Mouse (Mus musculus) midbrain, embryonic 16.5 days (tissue): ENCODE results near the gene Nr3c2. TPM values are rescaled to one million over a fixed set of nuclear protein-coding genes. Genes with fewer than 3 reads are reported as not detected.
A peak's percentile ranks its signal among the peaks of the same experiment; 100 is the strongest.

Experiments used
- ATAC-seq: fragments of 200-750 bp; cut with Nextera tagmentation; 2 replicates; pipeline ENCODE4 v1.8.0; 2017; ENCODE audit warnings: moderate TSS enrichment
- H3K27ac ChIP-seq: fragments of 300-500 bp; sonication (generic); 2 replicates; pipeline ENCODE4 v1.5.1; 2014; ENCODE audit warnings: mild to moderate bottlenecking, low read length, mixed read lengths
- H3K27me3 ChIP-seq: fragments of 300-500 bp; sonication (generic); 2 replicates; pipeline ENCODE4 v1.6.1; 2014; ENCODE audit warnings: low read depth, low read length, mixed read lengths; ENCODE audit not compliant: control insufficient read depth, insufficient read depth
- H3K36me3 ChIP-seq: fragments of 300-500 bp; sonication (generic); 2 replicates; pipeline ENCODE4 v1.6.1; 2014; ENCODE audit warnings: mild to moderate bottlenecking, low read length, moderate library complexity, mixed read lengths; ENCODE audit not compliant: control insufficient read depth, insufficient read depth
- H3K4me1 ChIP-seq: fragments of 300-500 bp; sonication (generic); 2 replicates; pipeline ENCODE4 v1.6.1; 2014; ENCODE audit warnings: mild to moderate bottlenecking, low read length, mixed read lengths; ENCODE audit not compliant: control insufficient read depth, insufficient read depth
- H3K4me2 ChIP-seq: fragments of 300-500 bp; sonication (generic); 2 replicates; pipeline ENCODE4 v1.6.1; 2014; ENCODE audit warnings: mild to moderate bottlenecking, low read length, mixed read lengths
- H3K4me3 ChIP-seq: fragments of 300-500 bp; sonication (generic); 2 replicates; pipeline ENCODE4 v1.5.1; 2014; ENCODE audit warnings: low read depth, mild to moderate bottlenecking, low read length, moderate library complexity, mixed read lengths
- H3K9ac ChIP-seq: fragments of 300-500 bp; sonication (generic); 2 replicates; pipeline ENCODE4 v1.6.1; 2014; ENCODE audit warnings: low read depth, low read length, mixed read lengths
- H3K9me3 ChIP-seq: fragments of 300-500 bp; sonication (generic); replicated peaks from 2 replicates; pipeline ENCODE4 v1.6.1; 2014; ENCODE audit warnings: mild to moderate bottlenecking, low read length, mixed read lengths; ENCODE audit not compliant: control insufficient read depth, poor library complexity, severe bottlenecking
- WGBS: fragments of 180-500 bp; shearing (Covaris S2); extraction: QIAGEN DNeasy Blood & Tissue Kit; methylation state at CpG from one replicate; pipeline ENCODE4 v1.1.7; 2014; 5-methylcytosine and 5-hydroxymethylcytosine counted together
- polyA plus RNA-seq: library from polyadenylated mRNA; unstranded; fragments of >200 nt; fragmentation: Nextera tagmentation; extraction: Ambion mirVana; gene quantifications from 2 replicates; pipeline ENCODE4 v1.2.1, GENCODE M21; 2015

Nr3c2 gene
- polyA plus RNA-seq, 1 experiment from 2014 or later: 3.0 TPM

DNA sequence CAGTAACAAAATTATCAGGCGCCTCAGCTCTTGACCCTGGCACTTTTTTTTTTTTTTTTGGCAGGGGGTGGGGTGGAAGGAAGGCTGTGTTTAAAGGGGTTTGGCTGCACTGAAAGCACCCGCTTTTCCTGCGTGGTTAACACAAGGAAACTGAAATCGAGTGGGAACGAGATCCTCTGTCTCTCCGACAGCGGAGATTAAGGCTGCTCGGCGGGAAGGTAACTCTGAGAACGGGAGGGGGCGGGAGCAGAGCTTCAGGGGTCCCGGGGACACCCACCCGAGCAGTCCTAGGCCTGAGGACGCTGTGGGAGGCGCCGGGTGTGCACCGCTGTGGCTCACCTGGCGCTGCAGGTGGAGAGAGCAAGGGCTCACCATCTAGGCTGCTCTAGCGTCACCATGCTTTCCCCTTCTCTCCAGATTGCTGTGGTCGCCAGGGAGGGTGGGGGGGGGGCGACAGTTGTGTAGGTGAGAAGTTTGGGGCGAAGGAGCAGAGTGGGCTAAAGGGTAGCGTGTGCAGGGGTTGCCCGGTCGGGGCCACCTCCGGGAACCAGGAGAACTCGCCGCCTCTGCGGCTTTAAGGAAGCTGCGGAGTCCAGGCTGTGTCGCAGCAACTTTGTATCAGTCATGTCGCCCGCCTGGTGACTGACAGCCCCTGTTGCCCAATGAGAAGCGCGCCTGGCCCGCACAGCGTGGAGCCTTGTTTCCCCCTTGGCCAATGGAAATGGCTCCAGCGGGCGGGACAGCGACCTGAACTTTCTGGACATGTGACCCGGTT lies 2.4 kb downstream of the Nr3c2 start:
- Histone ChIP-seq H3K27ac (no peak overlapping the region), H3K9me3 (no peaks in the 10 kb centered on the region), H3K4me2 (peak overlapping the region; percentile 100), H3K4me3 (peak overlapping the region; percentile 84), H3K36me3 (no peaks in the 10 kb centered on the region), H3K27me3 (peaks cover 7% of the 10 kb centered on the region), H3K9ac (peak overlapping the region; percentile 56), H3K4me1 (peaks cover 13% of the 10 kb centered on the region)
- ATAC-seq: peak; percentile 97
- WGBS: under 1% methylated on average over 39 of the region's 41 CpGs

- H3K27me3 ChIP-seq: peaks cover 7% of the 10 kb centered on the region
- ATAC-seq: peak; percentile 70
- H3K36me3 ChIP-seq: no peaks in the 10 kb centered on the region
- H3K4me2 ChIP-seq: peak overlapping the region; percentile 100
- H3K9ac ChIP-seq: peak overlapping the region; percentile 61
- peaks cover 13% of the 10 kb centered on the region for H3K4me1 ChIP-seq
- H3K4me3 ChIP-seq: peak overlapping the region; percentile 84
- no peaks in the 10 kb centered on the region for H3K9me3 ChIP-seq
- WGBS: under 1% methylated on average over 27 of the region's 35 CpGs
- H3K27ac ChIP-seq: no peak overlapping the region
Measured at GRCm38 (mm10) chr8:76902205-76903078, 3.2 kb downstream of the Nr3c2 start.

- Histone ChIP-seq H3K4me2 (no peak overlapping the region), H3K9ac (no peak overlapping the region), H3K27ac (no peak overlapping the region), H3K4me3 (no peak overlapping the region), H3K4me1 (no peaks in the 10 kb centered on the region), H3K27me3 (no peaks in the 10 kb centered on the region), H3K9me3 (no peaks in the 10 kb centered on the region), H3K36me3 (no peaks in the 10 kb centered on the region)
- no peak for ATAC-seq
Measured at GRCm38 (mm10) chr8:76911206-76911605, 12.0 kb downstream of the Nr3c2 start.

DNA sequence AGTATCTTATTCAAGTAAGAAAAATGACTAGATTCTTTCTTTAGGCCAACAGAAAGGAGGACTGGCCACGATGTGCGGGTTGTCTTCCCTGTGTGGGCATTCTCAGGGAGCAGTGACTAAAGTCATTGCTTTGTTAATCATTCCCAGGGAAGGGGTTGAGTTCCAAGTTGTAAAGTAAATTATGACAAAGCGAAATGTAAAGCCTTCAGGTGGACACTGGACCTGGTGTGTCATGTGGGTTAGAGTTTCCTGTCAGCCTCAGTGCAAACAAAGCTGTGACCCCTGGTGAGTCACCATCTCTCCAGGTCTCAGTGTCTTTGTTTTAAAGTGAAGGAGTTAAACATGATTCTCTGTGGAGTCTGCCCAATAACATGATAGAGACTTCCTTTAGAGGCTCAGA lies 13.4 kb downstream of the Nr3c2 start:
- 93% methylated on average over 3 of the region's 3 CpGs for WGBS
- Histone ChIP-seq H3K27ac (no peak overlapping the region), H3K4me3 (no peak overlapping the region), H3K9ac (no peak overlapping the region), H3K9me3 (no peaks in the 10 kb centered on the region), H3K36me3 (no peaks in the 10 kb centered on the region), H3K4me2 (no peak overlapping the region), H3K27me3 (no peaks in the 10 kb centered on the region), H3K4me1 (no peaks in the 10 kb centered on the region)
- no peak for ATAC-seq

DNA sequence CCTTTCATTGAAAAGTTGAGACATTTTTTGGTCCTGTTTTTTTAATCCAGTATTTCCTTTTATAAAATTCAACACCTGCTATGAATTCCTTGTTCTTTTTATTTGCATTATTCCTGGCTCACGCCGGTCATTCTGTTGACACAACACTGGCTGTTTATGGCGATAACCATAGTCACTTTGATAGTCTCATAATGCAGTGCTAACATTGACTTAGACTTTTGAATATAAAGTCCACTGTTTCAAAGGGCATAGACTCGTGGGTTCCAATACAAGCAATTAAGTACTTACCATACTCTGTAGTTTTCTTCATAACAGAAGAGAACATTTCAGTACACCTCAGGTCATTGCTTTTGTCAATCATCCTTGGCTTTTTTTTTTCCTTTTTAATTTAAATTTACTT lies 14.0 kb downstream of the Nr3c2 start:
- no peak overlapping the region for H3K4me3 ChIP-seq
- 86% methylated on average over 4 of the region's 4 CpGs for WGBS
- no peaks in the 10 kb centered on the region for H3K4me1 ChIP-seq
- no peak for ATAC-seq
- no peak overlapping the region for H3K27ac ChIP-seq
- H3K9ac ChIP-seq: no peak overlapping the region
- no peaks in the 10 kb centered on the region for H3K36me3 ChIP-seq
- H3K27me3 ChIP-seq: no peaks in the 10 kb centered on the region
- H3K4me2 ChIP-seq: no peak overlapping the region
- H3K9me3 ChIP-seq: no peaks in the 10 kb centered on the region

DNA sequence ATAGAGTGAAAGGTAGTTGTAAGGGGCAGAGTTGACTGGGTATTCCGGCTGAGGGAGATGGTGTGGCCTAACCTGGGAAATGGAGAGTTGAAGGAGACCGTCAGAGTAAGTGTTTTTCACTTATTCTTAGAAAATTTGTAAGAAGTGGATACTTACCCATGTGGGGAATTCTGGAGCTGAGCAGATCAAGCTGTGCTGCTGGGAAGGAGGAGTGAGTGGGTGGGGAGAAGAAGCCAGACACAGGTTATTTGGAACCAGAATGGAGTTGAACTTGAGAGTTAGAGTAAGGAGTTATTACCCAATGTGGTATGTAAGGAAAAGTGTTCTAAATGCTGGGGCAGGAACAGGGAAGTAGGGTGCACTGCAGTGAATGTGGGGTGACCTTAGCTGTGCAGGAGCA lies 16.0 kb downstream of the Nr3c2 start:
- H3K9ac ChIP-seq: no peak overlapping the region
- H3K4me1 ChIP-seq: no peaks in the 10 kb centered on the region
- H3K27ac ChIP-seq: no peak overlapping the region
- no peaks in the 10 kb centered on the region for H3K27me3 ChIP-seq
- ATAC-seq: no peak
- no peaks in the 10 kb centered on the region for H3K36me3 ChIP-seq
- WGBS: 98% methylated on average over 2 of the region's 2 CpGs
- no peak overlapping the region for H3K4me3 ChIP-seq
- H3K9me3 ChIP-seq: no peaks in the 10 kb centered on the region
- H3K4me2 ChIP-seq: no peak overlapping the region

- H3K4me1 ChIP-seq: no peaks in the 10 kb centered on the region
- no peaks in the 10 kb centered on the region for H3K9me3 ChIP-seq
- H3K27me3 ChIP-seq: no peaks in the 10 kb centered on the region
- H3K4me3 ChIP-seq: no peak overlapping the region
- no peak for ATAC-seq
- H3K36me3 ChIP-seq: no peaks in the 10 kb centered on the region
- H3K9ac ChIP-seq: no peak overlapping the region
- H3K27ac ChIP-seq: no peak overlapping the region
- H3K4me2 ChIP-seq: no peak overlapping the region
- 80% methylated on average over 2 of the region's 2 CpGs for WGBS
Measured at GRCm38 (mm10) chr8:76919546-76919945, 20.3 kb downstream of the Nr3c2 start.

GRCm38 (mm10) chr8:76924150-76924549 lies 24.9 kb downstream of the Nr3c2 start:
- no peak for ATAC-seq
- Histone ChIP-seq H3K4me2 (no peak overlapping the region), H3K9ac (no peak overlapping the region), H3K4me3 (no peak overlapping the region), H3K27me3 (no peaks in the 10 kb centered on the region), H3K9me3 (no peaks in the 10 kb centered on the region), H3K4me1 (no peaks in the 10 kb centered on the region), H3K36me3 (no peaks in the 10 kb centered on the region), H3K27ac (no peak overlapping the region)
- WGBS: 97% methylated on average over 4 of the region's 4 CpGs

GRCm38 (mm10) chr8:76928326-76928725 lies 29.1 kb downstream of the Nr3c2 start:
- H3K4me1 ChIP-seq: no peaks in the 10 kb centered on the region
- H3K36me3 ChIP-seq: no peaks in the 10 kb centered on the region
- H3K9me3 ChIP-seq: no peaks in the 10 kb centered on the region
- no peak for ATAC-seq
- H3K4me3 ChIP-seq: no peak overlapping the region
- no peaks in the 10 kb centered on the region for H3K27me3 ChIP-seq
- 86% methylated on average over 1 of the region's 1 CpGs for WGBS
- H3K9ac ChIP-seq: no peak overlapping the region
- no peak overlapping the region for H3K4me2 ChIP-seq
- H3K27ac ChIP-seq: no peak overlapping the region
